Mouse (Mus musculus): ENCODE measurements around the gene Renbp. TPM values are rescaled to one million over a fixed set of nuclear protein-coding genes. Genes with fewer than 3 reads are reported as not detected.
A peak's percentile ranks its signal among the peaks of the same experiment; 100 is the strongest.

Gene Renbp
- polyA plus RNA-seq, 1 experiment from 2014 or later = 38.8 TPM

GRCm38 (mm10) chrX:73916945-73917344 is 13.7 kb downstream of the Renbp start:
- Histone ChIP-seq H3K27me3 (0 out of 2 replicates have a peak, but pooled peaks cover 1% of the 10 kb centered on the region), H3K4me3 (no peak overlapping the region), H3K4me1 (no peaks in the 10 kb centered on the region), H3K9me3 (no peaks in the 10 kb centered on the region), H3K4me2 (no peak overlapping the region), H3K36me3 (peaks cover 21% of the 10 kb centered on the region; the same call in 1 of the 2 replicates), H3K9ac (no peak overlapping the region), H3K27ac (no peak overlapping the region)
- 80% methylated on average over 8 of the region's 8 CpGs for WGBS
- ATAC-seq (ENCODE audit: insufficient number of reproducible peaks, low FRiP score, low TSS enrichment, low read depth) = no peak

- Histone ChIP-seq H3K27ac (peak overlapping the region; percentile 80), H3K27me3 (0 out of 2 replicates have a peak, but pooled peaks cover 9% of the 10 kb centered on the region), H3K9me3 (no peaks in the 10 kb centered on the region), H3K4me3 (peak overlapping the region; percentile 29), H3K9ac (no peak overlapping the region), H3K4me2 (peak overlapping the region; percentile 36), H3K36me3 (peaks cover 21% of the 10 kb centered on the region; the same call in 1 of the 2 replicates), H3K4me1 (peaks cover 3% of the 10 kb centered on the region; the same call in 1 of the 2 replicates)
- peak; percentile 93 for ATAC-seq (ENCODE audit: insufficient number of reproducible peaks, low FRiP score, low TSS enrichment, low read depth)
- 28% methylated on average over 31 of the region's 31 CpGs for WGBS
Observed at GRCm38 (mm10) chrX:73914827-73915703, 15.6 kb downstream of the Renbp start.

GRCm38 (mm10) chrX:73911588-73911987 is 19.1 kb downstream of the Renbp start:
- Histone ChIP-seq H3K36me3 (no peaks in the 10 kb centered on the region), H3K27ac (no peak overlapping the region), H3K9ac (no peak overlapping the region), H3K4me2 (no peak overlapping the region), H3K4me3 (no peak overlapping the region), H3K27me3 (peaks cover 9% of the 10 kb centered on the region; the same call in 1 of the 2 replicates), H3K9me3 (no peaks in the 10 kb centered on the region), H3K4me1 (peaks cover 3% of the 10 kb centered on the region; the same call in 1 of the 2 replicates)
- WGBS = 87% methylated on average over 2 of the region's 2 CpGs
- no peak for ATAC-seq (ENCODE audit: insufficient number of reproducible peaks, low FRiP score, low TSS enrichment, low read depth)

- no peaks in the 10 kb centered on the region for H3K9me3 ChIP-seq
- peak overlapping the region; percentile 9; the same call in 1 of the 2 replicates for H3K4me3 ChIP-seq
- no peak overlapping the region for H3K9ac ChIP-seq
- no peaks in the 10 kb centered on the region for H3K36me3 ChIP-seq
- H3K4me2 ChIP-seq = peak overlapping the region; percentile 37
- WGBS = 14% methylated on average over 26 of the region's 26 CpGs
- peaks cover 3% of the 10 kb centered on the region; the same call in 1 of the 2 replicates for H3K4me1 ChIP-seq
- H3K27me3 ChIP-seq = peaks cover 9% of the 10 kb centered on the region; the same call in 1 of the 2 replicates
- ATAC-seq (ENCODE audit: insufficient number of reproducible peaks, low FRiP score, low TSS enrichment, low read depth) = no peak
- no peak overlapping the region for H3K27ac ChIP-seq
Observed at GRCm38 (mm10) chrX:73911156-73911555, 19.5 kb downstream of the Renbp start.

- H3K27me3 ChIP-seq = peaks cover 9% of the 10 kb centered on the region; the same call in 1 of the 2 replicates
- H3K4me2 ChIP-seq = no peak overlapping the region
Observed at GRCm38 (mm10) chrX:73910451-73910850, 20.2 kb downstream of the Renbp start.

GRCm38 (mm10) chrX:73910049-73910448 is 20.6 kb downstream of the Renbp start:
- H3K4me1 ChIP-seq = peaks cover 3% of the 10 kb centered on the region; the same call in 1 of the 2 replicates
- H3K9me3 ChIP-seq = no peaks in the 10 kb centered on the region
- peaks cover 9% of the 10 kb centered on the region; the same call in 1 of the 2 replicates for H3K27me3 ChIP-seq
- H3K4me3 ChIP-seq = no peak overlapping the region
- H3K4me2 ChIP-seq = no peak overlapping the region
- no peaks in the 10 kb centered on the region for H3K36me3 ChIP-seq
- WGBS = 77% methylated on average over 1 of the region's 1 CpGs
- H3K9ac ChIP-seq = no peak overlapping the region
- no peak overlapping the region for H3K27ac ChIP-seq
- ATAC-seq (ENCODE audit: insufficient number of reproducible peaks, low FRiP score, low TSS enrichment, low read depth) = no peak

More at GRCm38 (mm10) chrX:73910451-73910850, 20.2 kb downstream of the Renbp start:
- Histone ChIP-seq H3K4me1 (peaks cover 3% of the 10 kb centered on the region; the same call in 1 of the 2 replicates), H3K9ac (no peak overlapping the region), H3K27ac (no peak overlapping the region), H3K9me3 (no peaks in the 10 kb centered on the region), H3K36me3 (no peaks in the 10 kb centered on the region), H3K4me3 (no peak overlapping the region)
- ATAC-seq (ENCODE audit: insufficient number of reproducible peaks, low FRiP score, low TSS enrichment, low read depth) = no peak

GRCm38 (mm10) chrX:73897959-73898358 is 32.7 kb downstream of the Renbp start:
- Histone ChIP-seq H3K4me2 (no peak overlapping the region), H3K27me3 (0 out of 2 replicates have a peak, but pooled peaks cover 6% of the 10 kb centered on the region)

GRCm38 (mm10) chrX:73895719-73896118 is 34.9 kb downstream of the Renbp start, which contains the start of gene L1cam:
L1cam (minus strand) TSS chrX:73896105.
- no peak for ATAC-seq (ENCODE audit: insufficient number of reproducible peaks, low FRiP score, low TSS enrichment, low read depth)
- H3K9ac ChIP-seq = no peak within 1 kb of the TSS
- WGBS = 18% methylated on average over 2 of the region's 2 CpGs
- H3K4me3 ChIP-seq = no peak within 1 kb of the TSS
- no peaks in the 10 kb centered on the region for H3K36me3 ChIP-seq
- 0 out of 2 replicates have a peak, but pooled peaks cover 9% of the 10 kb centered on the region for H3K27me3 ChIP-seq
- H3K27ac ChIP-seq = no peak within 1 kb of the TSS
- no peak within 1 kb of the TSS for H3K4me2 ChIP-seq
- no peaks in the 10 kb centered on the region for H3K4me1 ChIP-seq
- H3K9me3 ChIP-seq = no peaks in the 10 kb centered on the region

More at GRCm38 (mm10) chrX:73897959-73898358, 32.7 kb downstream of the Renbp start:
- Histone ChIP-seq H3K4me1 (no peaks in the 10 kb centered on the region), H3K4me3 (no peak overlapping the region), H3K9me3 (no peaks in the 10 kb centered on the region), H3K27ac (no peak overlapping the region), H3K36me3 (no peaks in the 10 kb centered on the region), H3K9ac (no peak overlapping the region)
- 78% methylated on average over 3 of the region's 3 CpGs for WGBS
- ATAC-seq (ENCODE audit: insufficient number of reproducible peaks, low FRiP score, low TSS enrichment, low read depth) = no peak

GRCm38 (mm10) chrX:73892833-73893232 is 37.8 kb downstream of the Renbp start:
- Histone ChIP-seq H3K4me1 (no peaks in the 10 kb centered on the region), H3K4me2 (no peak overlapping the region), H3K27ac (no peak overlapping the region), H3K27me3 (0 out of 2 replicates have a peak, but pooled peaks cover 5% of the 10 kb centered on the region), H3K9ac (no peak overlapping the region), H3K9me3 (no peaks in the 10 kb centered on the region), H3K36me3 (no peaks in the 10 kb centered on the region), H3K4me3 (no peak overlapping the region)
- no peak for ATAC-seq (ENCODE audit: insufficient number of reproducible peaks, low FRiP score, low TSS enrichment, low read depth)
- WGBS = 90% methylated on average over 14 of the region's 14 CpGs

GRCm38 (mm10) chrX:73891551-73892152 is 39.0 kb downstream of the Renbp start, which contains the start of gene Avpr2:
Avpr2 (plus strand) TSS chrX:73892102.
- no peak within 1 kb of the TSS for H3K4me2 ChIP-seq
- ATAC-seq (ENCODE audit: insufficient number of reproducible peaks, low FRiP score, low TSS enrichment, low read depth) = no peak
- 0 out of 2 replicates have a peak, but pooled peaks cover 5% of the 10 kb centered on the region for H3K27me3 ChIP-seq
- no peaks in the 10 kb centered on the region for H3K9me3 ChIP-seq
- WGBS = 65% methylated on average over 6 of the region's 6 CpGs
- no peaks in the 10 kb centered on the region for H3K4me1 ChIP-seq
- no peak within 1 kb of the TSS for H3K9ac ChIP-seq
- no peaks in the 10 kb centered on the region for H3K36me3 ChIP-seq
- no peak within 1 kb of the TSS for H3K27ac ChIP-seq
- no peak within 1 kb of the TSS for H3K4me3 ChIP-seq

GRCm38 (mm10) chrX:73881463-73881862 is 49.2 kb downstream of the Renbp start:
- Histone ChIP-seq H3K27me3 (peaks cover 22% of the 10 kb centered on the region), H3K36me3 (no peaks in the 10 kb centered on the region), H3K4me3 (no peak overlapping the region), H3K27ac (no peak overlapping the region), H3K4me1 (0 out of 2 replicates have a peak, but pooled peaks cover 6% of the 10 kb centered on the region), H3K4me2 (no peak overlapping the region; the same call in 1 of the 2 replicates), H3K9ac (no peak overlapping the region), H3K9me3 (no peaks in the 10 kb centered on the region)
- no peak for ATAC-seq (ENCODE audit: insufficient number of reproducible peaks, low FRiP score, low TSS enrichment, low read depth)
- 14% methylated on average over 6 of the region's 6 CpGs for WGBS
